Mouse (Mus musculus): Measurements from ENCODE around the gene Ly6c1. TPM values are rescaled to one million over a fixed set of nuclear protein-coding genes. Genes with fewer than 3 reads are reported as not detected.
"Not testable (repeated sequence)": the region's sequence is repeated elsewhere in the genome, so short reads cannot be mapped to it uniquely, and the experiment has no call there.

Gene Ly6c1
- total RNA-seq (2021) = 10 to 100 TPM; 67.4 to 78.8 TPM

- intact Hi-C loops (cut with DNase I); DNase-seq (ENCODE audit: low spot score in 2 of 2): not testable (repeated sequence)
Measured at GRCm38 (mm10) chr15:75048642-75049261, at the start of gene Ly6c1. Gene Ly6c1 (minus strand): TSS chr15:75048830.

- DNase-seq (ENCODE audit: low spot score in 2 of 2); intact Hi-C loops (cut with DNase I): not testable (repeated sequence)
Measured at GRCm38 (mm10) chr15:75088041-75088440, 39.4 kb upstream of the Ly6c1 start.

GRCm38 (mm10) chr15:75069965-75070364, 21.3 kb upstream of the Ly6c1 start:
- intact Hi-C loops (cut with DNase I) = no loop called here
- DNase-seq (ENCODE audit: low spot score in 2 of 2) = no peak

- intact Hi-C loops (cut with DNase I) = loop anchor here (5.0 kb wide), 1 partner anchor 140 kb away; no protein-coding TSS in a partner anchor
- peak; percentile 20 to 31 for DNase-seq (ENCODE audit: low spot score in 2 of 2)
Measured at GRCm38 (mm10) chr15:75062030-75062574, 13.5 kb upstream of the Ly6c1 start.

- peak; percentile 15 to 47 for DNase-seq (ENCODE audit: low spot score in 2 of 2)
- intact Hi-C loops (cut with DNase I) = loop anchor here (1.0 to 5.0 kb wide), 4 partner anchors 86 to 300 kb away; no protein-coding TSS in a partner anchor
Measured at GRCm38 (mm10) chr15:75060505-75060904, 11.9 kb upstream of the Ly6c1 start.

- intact Hi-C loops (cut with DNase I) = loop anchor here (1.0 kb wide), 1 partner anchor 47 kb away; no protein-coding TSS in a partner anchor
- DNase-seq (ENCODE audit: low spot score in 2 of 2) = no peak
Measured at GRCm38 (mm10) chr15:75055985-75056384, 7.4 kb upstream of the Ly6c1 start.

GRCm38 (mm10) chr15:75055425-75055824, 6.8 kb upstream of the Ly6c1 start:
- DNase-seq (ENCODE audit: low spot score in 2 of 2); intact Hi-C loops (cut with DNase I): not testable (repeated sequence)

GRCm38 (mm10) chr15:75052414-75052813, 3.8 kb upstream of the Ly6c1 start:
- DNase-seq (ENCODE audit: low spot score in 2 of 2) = not testable (repeated sequence)
- intact Hi-C loops (cut with DNase I) = loop anchor here (2.0 kb wide), 1 partner anchor 58 kb away; no protein-coding TSS in a partner anchor

- DNase-seq (ENCODE audit: low spot score in 2 of 2); intact Hi-C loops (cut with DNase I): not testable (repeated sequence)
Measured at GRCm38 (mm10) chr15:75051141-75051540, 2.5 kb upstream of the Ly6c1 start.

- DNase-seq (ENCODE audit: low spot score in 2 of 2); intact Hi-C loops (cut with DNase I): not testable (repeated sequence)
Measured at GRCm38 (mm10) chr15:75050593-75050992, 2.0 kb upstream of the Ly6c1 start.

- intact Hi-C loops (cut with DNase I); DNase-seq (ENCODE audit: low spot score in 2 of 2): not testable (repeated sequence)
Measured at GRCm38 (mm10) chr15:75049811-75050210, 1.2 kb upstream of the Ly6c1 start.

- intact Hi-C loops (cut with DNase I); DNase-seq (ENCODE audit: low spot score in 2 of 2): not testable (repeated sequence)
Measured at GRCm38 (mm10) chr15:75047970-75048320, 685 bp downstream of the Ly6c1 start.

GRCm38 (mm10) chr15:75047313-75047969, 1.2 kb downstream of the Ly6c1 start:
- intact Hi-C loops (cut with DNase I); DNase-seq (ENCODE audit: low spot score in 2 of 2): not testable (repeated sequence)

GRCm38 (mm10) chr15:75045501-75045900, 3.1 kb downstream of the Ly6c1 start:
- peak in 1 of 2 experiments; percentile 31 for DNase-seq (ENCODE audit: low spot score in 2 of 2)

GRCm38 (mm10) chr15:75021020-75021759, 27.4 kb downstream of the Ly6c1 start:
- DNase-seq (ENCODE audit: low spot score in 2 of 2) = not testable (repeated sequence)
- intact Hi-C loops (cut with DNase I) = loop anchor here (5.0 kb wide), 2 partner anchors 71 to 124 kb away; partner anchors contain the start of gene 2010109I03Rik

More at GRCm38 (mm10) chr15:75045501-75045900, 3.1 kb downstream of the Ly6c1 start:
- intact Hi-C loops (cut with DNase I) = not testable (repeated sequence)

GRCm38 (mm10) chr15:75019446-75019845, 29.2 kb downstream of the Ly6c1 start:
- DNase-seq (ENCODE audit: low spot score in 2 of 2); intact Hi-C loops (cut with DNase I): not testable (repeated sequence)
